Mouse (Mus musculus): Measurements from ENCODE around the gene Bfar.

GRCm38 (mm10) chr16:13668402-13669108, 3.1 kb upstream of the Bfar start:
- TF ChIP-seq CTCF (IDR thresholded peaks at IDR 0.05; ENCODE audit: low read depth, low read length) (no peak), GATA1 (IDR thresholded peaks at IDR 0.05; ENCODE audit: borderline replicate concordance, low read length) (no peak), TAL1 (conservative IDR thresholded peaks at IDR 0.05; ENCODE audit: low read depth, low read length) (no peak)

All from G1E (cell line).